Mouse (Mus musculus): Measurements from ENCODE around the gene Sbf2. TPM values are rescaled to one million over a fixed set of nuclear protein-coding genes. Genes with fewer than 3 reads are reported as not detected.
"Not testable (repeated sequence)": the region's sequence is repeated elsewhere in the genome, so short reads cannot be mapped to it uniquely, and the experiment has no call there.

The Sbf2 gene
- polyA plus RNA-seq, 1 experiment from 2014 or later: 38.4 TPM

GRCm38 (mm10) chr7:110432301-110432700 lies 182.4 kb downstream of the Sbf2 start:
- no peaks in the 10 kb centered on the region for H3K27me3 ChIP-seq (ENCODE audit: control insufficient read depth, insufficient read depth, low read length)
- no peak overlapping the region for H3K27ac ChIP-seq (replicated peaks in 1 of 2; ENCODE audit: control insufficient read depth in 1 of 2, insufficient read depth in 1 of 2, low read depth in 2 of 2, low read length in 2 of 2)
- H3K4me1 ChIP-seq (ENCODE audit: control insufficient read depth in 2 of 2, insufficient read depth in 2 of 2, low read length in 2 of 2): no peaks in the 10 kb centered on the region
- H3K36me3 ChIP-seq (ENCODE audit: control insufficient read depth, insufficient read depth, low read length): peaks cover 19% of the 10 kb centered on the region
- WGBS: 16% methylated on average over 4 of the region's 4 CpGs
- no peak overlapping the region for H3K4me3 ChIP-seq (ENCODE audit: control insufficient read depth in 1 of 2, insufficient read depth in 1 of 2, low read depth in 1 of 2, low read length in 2 of 2)
- no peak for ATAC-seq (ENCODE audit: insufficient number of reproducible peaks, insufficient read depth, low FRiP score, low read depth)
- no peaks in the 10 kb centered on the region for H3K9me3 ChIP-seq (ENCODE audit: control insufficient read depth, low read length)
- no peak overlapping the region for H3K4me2 ChIP-seq (ENCODE audit: low read length)
- H3K9ac ChIP-seq (ENCODE audit: low read length): no peak overlapping the region

GRCm38 (mm10) chr7:110416318-110416717 lies 198.4 kb downstream of the Sbf2 start:
- Histone ChIP-seq H3K27ac (replicated peaks in 1 of 2; ENCODE audit: control insufficient read depth in 1 of 2, insufficient read depth in 1 of 2, low read depth in 2 of 2, low read length in 2 of 2) (peak overlapping the region in 1 of 2 experiments; percentile 24; a peak in 1 of 4 replicates), H3K9ac (ENCODE audit: low read length) (no peak overlapping the region), H3K9me3 (ENCODE audit: control insufficient read depth, low read length) (no peaks in the 10 kb centered on the region), H3K4me1 (ENCODE audit: control insufficient read depth in 2 of 2, insufficient read depth in 2 of 2, low read length in 2 of 2) (peaks cover 0 to 6% of the 10 kb centered on the region in 2 experiments; a peak in 2 of 4 replicates), H3K4me2 (ENCODE audit: low read length) (no peak overlapping the region), H3K27me3 (ENCODE audit: control insufficient read depth, insufficient read depth, low read length) (no peaks in the 10 kb centered on the region), H3K4me3 (ENCODE audit: control insufficient read depth in 1 of 2, insufficient read depth in 1 of 2, low read depth in 1 of 2, low read length in 2 of 2) (no peak overlapping the region), H3K36me3 (ENCODE audit: control insufficient read depth, insufficient read depth, low read length) (peaks cover 21% of the 10 kb centered on the region)
- no peak for ATAC-seq (ENCODE audit: insufficient number of reproducible peaks, insufficient read depth, low FRiP score, low read depth)
- 61% methylated on average over 1 of the region's 1 CpGs for WGBS

- no peaks in the 10 kb centered on the region for H3K27me3 ChIP-seq (ENCODE audit: control insufficient read depth, insufficient read depth, low read length)
- peaks cover 25% of the 10 kb centered on the region for H3K36me3 ChIP-seq (ENCODE audit: control insufficient read depth, insufficient read depth, low read length)
- H3K9me3 ChIP-seq (ENCODE audit: control insufficient read depth, low read length): no peaks in the 10 kb centered on the region
- H3K4me3 ChIP-seq (ENCODE audit: control insufficient read depth in 1 of 2, insufficient read depth in 1 of 2, low read depth in 1 of 2, low read length in 2 of 2): no peak overlapping the region
- ATAC-seq (ENCODE audit: insufficient number of reproducible peaks, insufficient read depth, low FRiP score, low read depth): no peak
- no peak overlapping the region for H3K9ac ChIP-seq (ENCODE audit: low read length)
- WGBS: 90% methylated on average over 5 of the region's 5 CpGs
- H3K4me1 ChIP-seq (ENCODE audit: control insufficient read depth in 2 of 2, insufficient read depth in 2 of 2, low read length in 2 of 2): peaks cover 0 to 6% of the 10 kb centered on the region in 2 experiments; a peak in 2 of 4 replicates
- no peak overlapping the region for H3K4me2 ChIP-seq (ENCODE audit: low read length)
- H3K27ac ChIP-seq (replicated peaks in 1 of 2; ENCODE audit: control insufficient read depth in 1 of 2, insufficient read depth in 1 of 2, low read depth in 2 of 2, low read length in 2 of 2): no peak overlapping the region
These were observed 200.4 kb downstream of the Sbf2 start for GRCm38 (mm10) chr7:110414276-110414675.

GRCm38 (mm10) chr7:110402092-110402491 lies 212.6 kb downstream of the Sbf2 start:
- H3K9ac ChIP-seq (ENCODE audit: low read length): no peak overlapping the region
- no peak for ATAC-seq (ENCODE audit: insufficient number of reproducible peaks, insufficient read depth, low FRiP score, low read depth)
- H3K4me1 ChIP-seq (ENCODE audit: control insufficient read depth in 2 of 2, insufficient read depth in 2 of 2, low read length in 2 of 2): no peaks in the 10 kb centered on the region
- H3K27me3 ChIP-seq (ENCODE audit: control insufficient read depth, insufficient read depth, low read length): no peaks in the 10 kb centered on the region
- no peak overlapping the region for H3K4me3 ChIP-seq (ENCODE audit: control insufficient read depth in 1 of 2, insufficient read depth in 1 of 2, low read depth in 1 of 2, low read length in 2 of 2)
- H3K4me2 ChIP-seq (ENCODE audit: low read length): no peak overlapping the region
- 67% methylated on average over 1 of the region's 1 CpGs for WGBS
- no peaks in the 10 kb centered on the region for H3K9me3 ChIP-seq (ENCODE audit: control insufficient read depth, low read length)
- no peak overlapping the region for H3K27ac ChIP-seq (replicated peaks in 1 of 2; ENCODE audit: control insufficient read depth in 1 of 2, insufficient read depth in 1 of 2, low read depth in 2 of 2, low read length in 2 of 2)
- peaks cover 23% of the 10 kb centered on the region for H3K36me3 ChIP-seq (ENCODE audit: control insufficient read depth, insufficient read depth, low read length)

- WGBS: 65% methylated on average over 6 of the region's 6 CpGs
- ATAC-seq (ENCODE audit: insufficient number of reproducible peaks, insufficient read depth, low FRiP score, low read depth): no peak
- no peaks in the 10 kb centered on the region for H3K27me3 ChIP-seq (ENCODE audit: control insufficient read depth, insufficient read depth, low read length)
These were observed 222.1 kb downstream of the Sbf2 start for GRCm38 (mm10) chr7:110392576-110392975.

GRCm38 (mm10) chr7:110391632-110392031 lies 223.1 kb downstream of the Sbf2 start:
- Histone ChIP-seq H3K4me1 (ENCODE audit: control insufficient read depth in 2 of 2, insufficient read depth in 2 of 2, low read length in 2 of 2) (peaks cover 0 to 10% of the 10 kb centered on the region in 2 experiments; a peak in 3 of 4 replicates), H3K27me3 (ENCODE audit: control insufficient read depth, insufficient read depth, low read length) (no peaks in the 10 kb centered on the region), H3K27ac (replicated peaks in 1 of 2; ENCODE audit: control insufficient read depth in 1 of 2, insufficient read depth in 1 of 2, low read depth in 2 of 2, low read length in 2 of 2) (no peak overlapping the region), H3K4me3 (ENCODE audit: control insufficient read depth in 1 of 2, insufficient read depth in 1 of 2, low read depth in 1 of 2, low read length in 2 of 2) (no peak overlapping the region), H3K9me3 (ENCODE audit: control insufficient read depth, low read length) (no peaks in the 10 kb centered on the region), H3K36me3 (ENCODE audit: control insufficient read depth, insufficient read depth, low read length) (no peaks in the 10 kb centered on the region), H3K4me2 (ENCODE audit: low read length) (no peak overlapping the region), H3K9ac (ENCODE audit: low read length) (no peak overlapping the region)
- 80% methylated on average over 2 of the region's 2 CpGs for WGBS
- no peak for ATAC-seq (ENCODE audit: insufficient number of reproducible peaks, insufficient read depth, low FRiP score, low read depth)

More at GRCm38 (mm10) chr7:110392576-110392975, 222.1 kb downstream of the Sbf2 start:
- Histone ChIP-seq H3K27ac (replicated peaks in 1 of 2; ENCODE audit: control insufficient read depth in 1 of 2, insufficient read depth in 1 of 2, low read depth in 2 of 2, low read length in 2 of 2) (no peak overlapping the region), H3K9ac (ENCODE audit: low read length) (no peak overlapping the region), H3K4me1 (ENCODE audit: control insufficient read depth in 2 of 2, insufficient read depth in 2 of 2, low read length in 2 of 2) (peaks cover 0 to 8% of the 10 kb centered on the region in 2 experiments; a peak in 3 of 4 replicates), H3K4me2 (ENCODE audit: low read length) (no peak overlapping the region), H3K9me3 (ENCODE audit: control insufficient read depth, low read length) (no peaks in the 10 kb centered on the region), H3K36me3 (ENCODE audit: control insufficient read depth, insufficient read depth, low read length) (peaks cover 5% of the 10 kb centered on the region; the same call in 1 of the 2 replicates), H3K4me3 (ENCODE audit: control insufficient read depth in 1 of 2, insufficient read depth in 1 of 2, low read depth in 1 of 2, low read length in 2 of 2) (no peak overlapping the region)

GRCm38 (mm10) chr7:110388889-110389288 lies 225.8 kb downstream of the Sbf2 start:
- not testable (repeated sequence) for H3K4me3 ChIP-seq (ENCODE audit: control insufficient read depth in 1 of 2, insufficient read depth in 1 of 2, low read depth in 1 of 2, low read length in 2 of 2); H3K4me2 ChIP-seq (ENCODE audit: low read length); H3K27ac ChIP-seq (replicated peaks in 1 of 2; ENCODE audit: control insufficient read depth in 1 of 2, insufficient read depth in 1 of 2, low read depth in 2 of 2, low read length in 2 of 2); H3K9ac ChIP-seq (ENCODE audit: low read length); ATAC-seq (ENCODE audit: insufficient number of reproducible peaks, insufficient read depth, low FRiP score, low read depth); H3K27me3 ChIP-seq (ENCODE audit: control insufficient read depth, insufficient read depth, low read length); H3K9me3 ChIP-seq (ENCODE audit: control insufficient read depth, low read length); H3K4me1 ChIP-seq (ENCODE audit: control insufficient read depth in 2 of 2, insufficient read depth in 2 of 2, low read length in 2 of 2); H3K36me3 ChIP-seq (ENCODE audit: control insufficient read depth, insufficient read depth, low read length)
- WGBS: 78% methylated on average over 2 of the region's 2 CpGs

- H3K9ac ChIP-seq (ENCODE audit: low read length): no peak overlapping the region
- 32% methylated on average over 2 of the region's 2 CpGs for WGBS
- peaks cover 0 to 10% of the 10 kb centered on the region in 2 experiments; a peak in 3 of 4 replicates for H3K4me1 ChIP-seq (ENCODE audit: control insufficient read depth in 2 of 2, insufficient read depth in 2 of 2, low read length in 2 of 2)
- no peaks in the 10 kb centered on the region for H3K36me3 ChIP-seq (ENCODE audit: control insufficient read depth, insufficient read depth, low read length)
- H3K27me3 ChIP-seq (ENCODE audit: control insufficient read depth, insufficient read depth, low read length): no peaks in the 10 kb centered on the region
- no peak overlapping the region for H3K27ac ChIP-seq (replicated peaks in 1 of 2; ENCODE audit: control insufficient read depth in 1 of 2, insufficient read depth in 1 of 2, low read depth in 2 of 2, low read length in 2 of 2)
- H3K4me3 ChIP-seq (ENCODE audit: control insufficient read depth in 1 of 2, insufficient read depth in 1 of 2, low read depth in 1 of 2, low read length in 2 of 2): no peak overlapping the region
- ATAC-seq (ENCODE audit: insufficient number of reproducible peaks, insufficient read depth, low FRiP score, low read depth): no peak
- no peaks in the 10 kb centered on the region for H3K9me3 ChIP-seq (ENCODE audit: control insufficient read depth, low read length)
- H3K4me2 ChIP-seq (ENCODE audit: low read length): no peak overlapping the region
These were observed 227.2 kb downstream of the Sbf2 start for GRCm38 (mm10) chr7:110387565-110387964.

Data from heart, embryonic 14.5 days (tissue).